Mouse (Mus musculus): Measurements from ENCODE around the gene Mfsd4b1. TPM values are rescaled to one million over a fixed set of nuclear protein-coding genes. Genes with fewer than 3 reads are reported as not detected.

Gene Mfsd4b1
- polyA plus RNA-seq, 1 experiment, result not detected

- Histone ChIP-seq H3K27me3 (ENCODE audit: control insufficient read depth, insufficient read depth, low read length, poor library complexity, severe bottlenecking) (no peaks in the 10 kb centered on the region; the same call in 1 of the 2 replicates), H3K9me3 (replicated peaks; ENCODE audit: control insufficient read depth, insufficient read depth, low read length, poor library complexity, severe bottlenecking) (peaks cover 29% of the 10 kb centered on the region), H3K9ac (ENCODE audit: low read depth, poor library complexity, severe bottlenecking) (no peak overlapping the region), H3K27ac (ENCODE audit: insufficient read depth, low read length) (no peak overlapping the region), H3K36me3 (ENCODE audit: control insufficient read depth, insufficient read depth, low read length, poor library complexity, severe bottlenecking) (no peaks in the 10 kb centered on the region), H3K4me1 (ENCODE audit: control insufficient read depth, insufficient read depth, low read length) (no peaks in the 10 kb centered on the region), H3K4me3 (ENCODE audit: low read depth, low read length) (no peak overlapping the region)
- TF ChIP-seq EP300 (IDR thresholded peaks at IDR 0.05; ENCODE audit: insufficient read depth, low read depth, low read length) (no peak), CTCF (IDR thresholded peaks at IDR 0.05; ENCODE audit: low read depth, low read length) (no peak), POLR2A (IDR thresholded peaks at IDR 0.05; ENCODE audit: insufficient read depth, low read length) (no peak)
These were observed 50.1 kb downstream of the Mfsd4b1 start for GRCm38 (mm10) chr10:39974982-39975381.

GRCm38 (mm10) chr10:39967512-39967911 is 57.6 kb downstream of the Mfsd4b1 start:
- Histone ChIP-seq H3K27ac (ENCODE audit: insufficient read depth, low read length) (no peak overlapping the region), H3K9ac (ENCODE audit: low read depth, poor library complexity, severe bottlenecking) (no peak overlapping the region), H3K4me3 (ENCODE audit: low read depth, low read length) (no peak overlapping the region), H3K27me3 (ENCODE audit: control insufficient read depth, insufficient read depth, low read length, poor library complexity, severe bottlenecking) (no peaks in the 10 kb centered on the region; the same call in 1 of the 2 replicates), H3K9me3 (replicated peaks; ENCODE audit: control insufficient read depth, insufficient read depth, low read length, poor library complexity, severe bottlenecking) (no peaks in the 10 kb centered on the region), H3K4me1 (ENCODE audit: control insufficient read depth, insufficient read depth, low read length) (no peaks in the 10 kb centered on the region), H3K36me3 (ENCODE audit: control insufficient read depth, insufficient read depth, low read length, poor library complexity, severe bottlenecking) (no peaks in the 10 kb centered on the region)
- TF ChIP-seq CTCF (IDR thresholded peaks at IDR 0.05; ENCODE audit: low read depth, low read length) (no peak), EP300 (IDR thresholded peaks at IDR 0.05; ENCODE audit: insufficient read depth, low read depth, low read length) (no peak), POLR2A (IDR thresholded peaks at IDR 0.05; ENCODE audit: insufficient read depth, low read length) (no peak)

- Histone ChIP-seq H3K36me3 (ENCODE audit: control insufficient read depth, insufficient read depth, low read length, poor library complexity, severe bottlenecking) (no peaks in the 10 kb centered on the region), H3K9ac (ENCODE audit: low read depth, poor library complexity, severe bottlenecking) (no peak overlapping the region), H3K27me3 (ENCODE audit: control insufficient read depth, insufficient read depth, low read length, poor library complexity, severe bottlenecking) (peaks cover 4% of the 10 kb centered on the region; the same call in 1 of the 2 replicates), H3K9me3 (replicated peaks; ENCODE audit: control insufficient read depth, insufficient read depth, low read length, poor library complexity, severe bottlenecking) (no peaks in the 10 kb centered on the region), H3K4me3 (ENCODE audit: low read depth, low read length) (no peak overlapping the region), H3K4me1 (ENCODE audit: control insufficient read depth, insufficient read depth, low read length) (no peaks in the 10 kb centered on the region), H3K27ac (ENCODE audit: insufficient read depth, low read length) (no peak overlapping the region)
- TF ChIP-seq CTCF (IDR thresholded peaks at IDR 0.05; ENCODE audit: low read depth, low read length) (no peak), POLR2A (IDR thresholded peaks at IDR 0.05; ENCODE audit: insufficient read depth, low read length) (no peak), EP300 (IDR thresholded peaks at IDR 0.05; ENCODE audit: insufficient read depth, low read depth, low read length) (no peak)
These were observed 63.2 kb downstream of the Mfsd4b1 start for GRCm38 (mm10) chr10:39961906-39962305.

- TF ChIP-seq POLR2A (IDR thresholded peaks at IDR 0.05; ENCODE audit: insufficient read depth, low read length), result no peak
- no peak for TF ChIP-seq CTCF (IDR thresholded peaks at IDR 0.05; ENCODE audit: low read depth, low read length)
- TF ChIP-seq EP300 (IDR thresholded peaks at IDR 0.05; ENCODE audit: insufficient read depth, low read depth, low read length), result no peak
- H3K9ac ChIP-seq (ENCODE audit: low read depth, poor library complexity, severe bottlenecking), result no peak overlapping the region
These were observed 64.6 kb downstream of the Mfsd4b1 start for GRCm38 (mm10) chr10:39960441-39960822.

GRCm38 (mm10) chr10:39959761-39960440 is 65.2 kb downstream of the Mfsd4b1 start, which contains the start of gene Mfsd4b3:
Gene Mfsd4b3, minus strand, starts transcription at chr10:39960153.
- no peak within 1 kb of the TSS for H3K27ac ChIP-seq (ENCODE audit: insufficient read depth, low read length)
- TF ChIP-seq EP300 (IDR thresholded peaks at IDR 0.05; ENCODE audit: insufficient read depth, low read depth, low read length) (no peak), POLR2A (IDR thresholded peaks at IDR 0.05; ENCODE audit: insufficient read depth, low read length) (peak; percentile 37), CTCF (IDR thresholded peaks at IDR 0.05; ENCODE audit: low read depth, low read length) (peak; percentile 63)
- no peaks in the 10 kb centered on the region for H3K9me3 ChIP-seq (replicated peaks; ENCODE audit: control insufficient read depth, insufficient read depth, low read length, poor library complexity, severe bottlenecking)
- H3K4me1 ChIP-seq (ENCODE audit: control insufficient read depth, insufficient read depth, low read length), result no peaks in the 10 kb centered on the region
- peak within 1 kb of the TSS; percentile 60 for H3K9ac ChIP-seq (ENCODE audit: low read depth, poor library complexity, severe bottlenecking)
- H3K36me3 ChIP-seq (ENCODE audit: control insufficient read depth, insufficient read depth, low read length, poor library complexity, severe bottlenecking), result no peaks in the 10 kb centered on the region
- peaks cover 4% of the 10 kb centered on the region; the same call in 1 of the 2 replicates for H3K27me3 ChIP-seq (ENCODE audit: control insufficient read depth, insufficient read depth, low read length, poor library complexity, severe bottlenecking)
- H3K4me3 ChIP-seq (ENCODE audit: low read depth, low read length), result peak within 1 kb of the TSS; percentile 64

More at GRCm38 (mm10) chr10:39960441-39960822, 64.6 kb downstream of the Mfsd4b1 start:
- Histone ChIP-seq H3K36me3 (ENCODE audit: control insufficient read depth, insufficient read depth, low read length, poor library complexity, severe bottlenecking) (no peaks in the 10 kb centered on the region), H3K4me3 (ENCODE audit: low read depth, low read length) (no peak overlapping the region), H3K9me3 (replicated peaks; ENCODE audit: control insufficient read depth, insufficient read depth, low read length, poor library complexity, severe bottlenecking) (no peaks in the 10 kb centered on the region), H3K27ac (ENCODE audit: insufficient read depth, low read length) (no peak overlapping the region), H3K27me3 (ENCODE audit: control insufficient read depth, insufficient read depth, low read length, poor library complexity, severe bottlenecking) (peaks cover 4% of the 10 kb centered on the region; the same call in 1 of the 2 replicates), H3K4me1 (ENCODE audit: control insufficient read depth, insufficient read depth, low read length) (no peaks in the 10 kb centered on the region)

GRCm38 (mm10) chr10:39958266-39958665 is 66.8 kb downstream of the Mfsd4b1 start:
- Histone ChIP-seq H3K36me3 (ENCODE audit: control insufficient read depth, insufficient read depth, low read length, poor library complexity, severe bottlenecking) (no peaks in the 10 kb centered on the region), H3K9me3 (replicated peaks; ENCODE audit: control insufficient read depth, insufficient read depth, low read length, poor library complexity, severe bottlenecking) (no peaks in the 10 kb centered on the region), H3K27ac (ENCODE audit: insufficient read depth, low read length) (no peak overlapping the region), H3K4me1 (ENCODE audit: control insufficient read depth, insufficient read depth, low read length) (no peaks in the 10 kb centered on the region), H3K9ac (ENCODE audit: low read depth, poor library complexity, severe bottlenecking) (no peak overlapping the region), H3K4me3 (ENCODE audit: low read depth, low read length) (no peak overlapping the region), H3K27me3 (ENCODE audit: control insufficient read depth, insufficient read depth, low read length, poor library complexity, severe bottlenecking) (peaks cover 4% of the 10 kb centered on the region; the same call in 1 of the 2 replicates)
- TF ChIP-seq POLR2A (IDR thresholded peaks at IDR 0.05; ENCODE audit: insufficient read depth, low read length), result no peak
- TF ChIP-seq EP300 (IDR thresholded peaks at IDR 0.05; ENCODE audit: insufficient read depth, low read depth, low read length), result no peak
- TF ChIP-seq CTCF (IDR thresholded peaks at IDR 0.05; ENCODE audit: low read depth, low read length), result no peak

All from ES-Bruce4 (cell line).